In the genomic region with DNA sequence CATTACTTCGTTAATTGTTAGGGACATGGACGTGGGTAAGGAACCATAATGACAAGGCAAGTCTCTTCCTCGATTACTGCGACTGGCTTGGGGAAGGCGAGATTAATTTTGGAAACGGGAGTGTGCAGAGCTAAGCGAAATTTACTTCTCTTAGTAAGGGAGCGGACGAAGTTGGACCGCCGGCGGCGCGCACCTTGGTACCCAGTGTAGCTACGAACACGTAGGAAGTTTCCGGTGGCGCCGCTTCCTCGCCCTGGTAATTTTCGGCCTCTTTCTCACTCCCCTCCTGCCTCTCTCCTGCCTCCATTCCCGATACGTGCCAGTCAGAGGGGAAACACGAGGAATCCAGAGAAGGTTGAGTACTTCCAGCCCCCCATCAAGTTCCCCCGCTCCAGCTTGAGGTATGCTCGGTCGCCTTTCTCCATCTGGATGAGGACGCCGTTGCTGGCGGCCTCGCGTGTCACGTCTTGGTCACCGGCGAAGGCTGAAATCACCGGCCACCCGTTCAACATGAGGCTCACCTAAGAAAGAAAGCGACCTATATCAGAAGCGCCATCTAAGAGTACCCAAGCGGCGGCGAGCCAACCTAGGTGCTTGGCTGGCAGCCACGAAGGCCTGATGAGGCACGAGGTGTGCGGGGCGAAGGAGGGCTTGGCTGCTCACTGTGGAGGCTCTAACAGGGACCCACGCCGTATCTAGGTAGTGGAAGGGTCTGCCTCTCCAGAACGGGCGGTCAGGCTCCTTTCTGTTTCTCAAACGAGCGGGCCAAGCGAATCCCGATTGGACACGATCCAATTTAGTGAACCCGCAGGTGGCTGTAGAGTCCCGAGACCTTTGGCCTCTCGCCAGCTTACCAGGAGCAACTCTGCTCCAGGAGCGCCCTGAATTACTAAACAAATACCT, we compare ENCODE assay signal across 8 mouse cellular contexts. TPM values are rescaled to one million over a fixed set of nuclear protein-coding genes. Genes with fewer than 3 reads are reported as not detected.
DNase-seq lines count a peak whose midpoint lies in the region; ATAC-seq and TF ChIP-seq lines count a peak whose summit lies in the region.

No protein-coding gene starts in this region.

- peaks cover 27% of the 10 kb centered on the region; the same call in 1 of the 2 replicates for H3K9me3 ChIP-seq in megakaryocyte, embryonic 14.5 days
- no peaks in the 10 kb centered on the region for H3K9me3 ChIP-seq in embryonic facial prominence, embryonic 11.5 days (replicated peaks; ENCODE audit: control insufficient read depth, low read length)
- H3K9me3 ChIP-seq in hindbrain, postnatal 0 days (ENCODE audit: low read length) = no peaks in the 10 kb centered on the region

- TF ChIP-seq CTCF in hindbrain, postnatal 0 days (IDR thresholded peaks at IDR 0.05; ENCODE audit: low read depth) = no peak

- under 1% methylated on average over 59 of the region's 59 CpGs for WGBS in embryonic facial prominence, embryonic 11.5 days
- 4% methylated on average over 59 of the region's 59 CpGs for WGBS in hindbrain, postnatal 0 days

- H3K4me1 ChIP-seq in megakaryocyte, embryonic 14.5 days = peaks cover 42% of the 10 kb centered on the region
- H3K4me1 ChIP-seq in embryonic facial prominence, embryonic 11.5 days (ENCODE audit: control insufficient read depth, insufficient read depth, low read length) = peaks cover 10% of the 10 kb centered on the region
- peaks cover 4% of the 10 kb centered on the region; the same call in 1 of the 2 replicates for H3K4me1 ChIP-seq in hindbrain, postnatal 0 days (ENCODE audit: insufficient read depth, low read length)

- no peak for ATAC-seq in megakaryocyte, adult 5-6 weeks (ENCODE audit: poor library complexity, severe bottlenecking)
- no peak for ATAC-seq in embryonic facial prominence, embryonic 11.5 days (replicated peaks; ENCODE audit: insufficient number of reproducible peaks, low FRiP score, low TSS enrichment, low read depth)
- no peak for ATAC-seq in hindbrain, postnatal 0 days

- DNase-seq in embryonic facial prominence, embryonic 11.5 days (ENCODE audit: low spot score) = peak; percentile 46
- peak; percentile 58 for DNase-seq in hindbrain, postnatal 0 days (ENCODE audit: low spot score)
- peak; percentile 30 for DNase-seq in mesoderm, embryonic 11.5 days (ENCODE audit: low read depth, low spot score)
- peak; percentile 25 for DNase-seq in testis, postnatal 14 days (ENCODE audit: low spot score)
- DNase-seq in left cerebral cortex, adult 11 months (ENCODE audit: low spot score) = no peak
- no peak for DNase-seq in adrenal gland, postnatal 10 days

- H3K36me3 ChIP-seq in megakaryocyte, embryonic 14.5 days (replicated peaks; ENCODE audit: low read length) = no peaks in the 10 kb centered on the region
- H3K36me3 ChIP-seq in embryonic facial prominence, embryonic 11.5 days (replicated peaks; ENCODE audit: control insufficient read depth, insufficient read depth, low read depth, low read length) = no peaks in the 10 kb centered on the region
- no peaks in the 10 kb centered on the region for H3K36me3 ChIP-seq in hindbrain, postnatal 0 days (ENCODE audit: insufficient read depth, low read length)

- H3K27ac ChIP-seq in embryonic facial prominence, embryonic 11.5 days (replicated peaks; ENCODE audit: low read depth, low read length) = no peak overlapping the region
- peak overlapping the region; percentile 79 for H3K27ac ChIP-seq in hindbrain, postnatal 0 days

- peaks cover 91% of the 10 kb centered on the region for H3K27me3 ChIP-seq in megakaryocyte, embryonic 14.5 days (replicated peaks)
- H3K27me3 ChIP-seq in embryonic facial prominence, embryonic 11.5 days (ENCODE audit: control insufficient read depth, insufficient read depth, low read length) = peaks cover 66% of the 10 kb centered on the region
- H3K27me3 ChIP-seq in hindbrain, postnatal 0 days (ENCODE audit: insufficient read depth, low read length) = peaks cover 25% of the 10 kb centered on the region

- no peak overlapping the region for H3K9ac ChIP-seq in embryonic facial prominence, embryonic 11.5 days (replicated peaks; ENCODE audit: low read length)
- H3K9ac ChIP-seq in hindbrain, postnatal 0 days (replicated peaks; ENCODE audit: low read length) = peak overlapping the region; percentile 59

- peak overlapping the region; percentile 28 for H3K4me2 ChIP-seq in embryonic facial prominence, embryonic 11.5 days (ENCODE audit: low read depth, low read length)
- H3K4me2 ChIP-seq in hindbrain, postnatal 0 days (ENCODE audit: low read depth, low read length) = peak overlapping the region; percentile 70

- H3K4me3 ChIP-seq in megakaryocyte, embryonic 14.5 days (replicated peaks) = peak overlapping the region; percentile 47
- H3K4me3 ChIP-seq in embryonic facial prominence, embryonic 11.5 days (ENCODE audit: low read depth, low read length) = peak overlapping the region; percentile 23
- peak overlapping the region; percentile 42 for H3K4me3 ChIP-seq in hindbrain, postnatal 0 days (ENCODE audit: low read length)

RNA-seq across cellular contexts. Expression of gene Cbln1, which starts 2.2 kb away (rescaled TPM):
- polyA plus RNA-seq in megakaryocyte, embryonic 14.5 days (2012; ENCODE audit: insufficient read depth, low replicate concordance) = not detected in 2 replicates
- total RNA-seq in megakaryocyte, adult 5-6 weeks (2015) = 0.04 TPM in 1 of 2 replicates, not detected in the other
- not detected in 2 replicates for total RNA-seq in megakaryocyte, adult 5-6 weeks (2017)
- polyA plus RNA-seq in embryonic facial prominence, embryonic 11.5 days (2014; fragmentation: Nextera tagmentation; extraction: Ambion mirVana) = 2.8 and 4.2 TPM in 2 replicates
- 163 and 181 TPM in 2 replicates for total RNA-seq in hindbrain, postnatal 0 days (2014; rRNA removed)
- polyA plus RNA-seq in hindbrain, postnatal 0 days (2015; fragmentation: Nextera tagmentation; extraction: Ambion mirVana) = 56.8 and 64.9 TPM in 2 replicates
- total RNA-seq in adrenal gland, postnatal 10 days (2021) = under 1 TPM; 0.33 to 0.60 TPM

Comparison
In these comparisons a context has a peak if more than half of its experiments do, and no peak if none do; other contexts are left out.
1. DNase-seq: peak in embryonic facial prominence, embryonic 11.5 days (single experiment), hindbrain, postnatal 0 days (single experiment), mesoderm, embryonic 11.5 days (single experiment) and testis, postnatal 14 days (single experiment); none in left cerebral cortex, adult 11 months (single experiment) and adrenal gland, postnatal 10 days (single experiment).
2. RNA of gene Cbln1, which starts 2.2 kb away (total RNA-seq): 163 to 181 TPM in hindbrain, postnatal 0 days; 0.33 to 0.60 TPM in adrenal gland, postnatal 10 days and 0.04 TPM in megakaryocyte, adult 5-6 weeks; every median in the first group is over 100 times any median in the second.
3. Peak in every context shown above with its lines, with median percentiles within 50 percentile points of each other: H3K4me3 ChIP-seq.